Mouse (Mus musculus): ENCODE measurements around the gene Srms.

DNA sequence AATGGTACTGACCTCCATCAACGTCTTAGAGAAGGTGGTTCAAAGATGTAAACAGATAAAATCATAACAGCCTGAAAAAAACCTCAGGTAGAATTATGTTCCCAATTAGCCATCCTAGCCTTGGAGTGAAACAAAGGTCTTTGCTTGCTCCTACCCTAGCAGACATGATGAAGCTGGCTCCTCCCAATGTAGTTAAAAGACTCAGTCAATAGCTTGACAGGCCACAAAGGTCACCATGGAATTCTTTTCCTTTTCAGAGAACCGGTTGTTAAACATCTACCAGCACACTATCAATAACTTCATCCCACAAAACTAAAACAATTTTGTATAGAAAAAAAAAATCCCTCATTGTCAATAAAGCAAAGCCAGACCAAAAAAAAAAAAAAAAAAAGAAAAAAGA, 32.0 kb upstream of the Srms start:
- no peak for TF ChIP-seq MYC (IDR thresholded peaks at IDR 0.05; ENCODE audit: low read depth, low read length)
- TF ChIP-seq POLR2A (IDR thresholded peaks at IDR 0.05; ENCODE audit: control insufficient read depth in 1 of 2, insufficient read depth in 1 of 2, low read depth in 1 of 2, low read length in 2 of 2, poor library complexity in 1 of 2), result no peak
- no peak for TF ChIP-seq NRF1 (IDR thresholded peaks at IDR 0.05; ENCODE audit: insufficient read depth, low read depth, low read length, poor library complexity, severe bottlenecking)
- TF ChIP-seq CTCF (IDR thresholded peaks at IDR 0.05 in 2 of 3, conservative IDR thresholded peaks at IDR 0.05 in 1 of 3; ENCODE audit: control insufficient read depth in 1 of 3, insufficient read depth in 1 of 3, low read depth in 2 of 3, low read length in 3 of 3, poor library complexity in 1 of 3, severe bottlenecking in 1 of 3), result no peak
- TF ChIP-seq ETS1 (IDR thresholded peaks at IDR 0.05; ENCODE audit: low read depth, low read length), result no peak
- TF ChIP-seq EP300 (IDR thresholded peaks at IDR 0.05; ENCODE audit: low read depth in 1 of 2, low read length in 2 of 2), result no peak
- TF ChIP-seq RAD21 (IDR thresholded peaks at IDR 0.05; ENCODE audit: low read depth, low read length), result no peak
- no peak for TF ChIP-seq POLR2AphosphoS2 (IDR thresholded peaks at IDR 0.05; ENCODE audit: low read length)
- TF ChIP-seq TBP (IDR thresholded peaks at IDR 0.05; ENCODE audit: low read depth, low read length), result no peak
- no peak for TF ChIP-seq TCF12 (IDR thresholded peaks at IDR 0.05; ENCODE audit: low read depth, low read length)
- no peak for TF ChIP-seq SMC3 (IDR thresholded peaks at IDR 0.05; ENCODE audit: low read depth, low read length)
- TF ChIP-seq E2F4 (IDR thresholded peaks at IDR 0.05; ENCODE audit: borderline replicate concordance, low read depth, low read length), result no peak
- no peak for TF ChIP-seq MAFK (IDR thresholded peaks at IDR 0.05; ENCODE audit: borderline replicate concordance, low read depth, low read length)
- TF ChIP-seq ZNF384 (IDR thresholded peaks at IDR 0.05; ENCODE audit: low read depth, low read length), result peak; percentile 36; the same call in 1 of the 2 replicates

Data from MEL (cell line).